Mouse (Mus musculus) adrenal gland, postnatal 10 days (tissue): ENCODE data around the gene Tead2. TPM values are rescaled to one million over a fixed set of nuclear protein-coding genes. Genes with fewer than 3 reads are reported as not detected.
A peak's percentile ranks its signal among the peaks of the same experiment; 100 is the strongest.
"Not testable (repeated sequence)": the region's sequence is repeated elsewhere in the genome, so short reads cannot be mapped to it uniquely, and the experiment has no call there.

ENCODE experiments used
- DNase-seq: peaks from one replicate; pipeline ENCODE4 v3.0.0; 2021; ENCODE audit warnings: mixed read lengths
- long read RNA-seq, 2 experiments: library from polyadenylated mRNA; stranded (forward); transcript quantifications; one replicate each; pipeline ENCODE4 v2.0.0; 2021
- total RNA-seq, 2 experiments: library from RNA; stranded (reverse); gene quantifications; 2 replicates each; pipeline ENCODE4 v1.2.3; 2021

The Tead2 gene
- 10 to 100 TPM; 21.0 to 24.0 TPM for total RNA-seq
- long read RNA-seq, experiment 1, transcript Tead2-201 (12 exons, 2,140 nt) = major isoform, 8 of 15 reads
- long read RNA-seq, experiment 1, partial matches to known transcripts = 1 of 15 reads
- long read RNA-seq, experiment 1, other reads (novel, unspliced or antisense) = 4 of 15 reads
- long read RNA-seq, experiment 2, partial matches to known transcripts = 0 of 6 reads
- long read RNA-seq, experiment 2, other reads (novel, unspliced or antisense) = 2 of 6 reads

GRCm38 (mm10) chr7:45215673-45216441 lies at the start of gene Tead2:
Tead2 (plus strand) TSS chr7:45215753.
- peak; percentile 73 for DNase-seq

- no peak for DNase-seq
Observed at GRCm38 (mm10) chr7:45166950-45167401, 48.6 kb upstream of the Tead2 start.

- DNase-seq = no peak
Observed at GRCm38 (mm10) chr7:45167761-45168445, 47.6 kb upstream of the Tead2 start.

- no peak for DNase-seq
Observed at GRCm38 (mm10) chr7:45168656-45169055, 46.9 kb upstream of the Tead2 start.

- no peak for DNase-seq
Observed at GRCm38 (mm10) chr7:45169495-45169894, 46.1 kb upstream of the Tead2 start.

GRCm38 (mm10) chr7:45172974-45173373 lies 42.6 kb upstream of the Tead2 start:
- DNase-seq = no peak

- not testable (repeated sequence) for DNase-seq
Observed at GRCm38 (mm10) chr7:45173772-45174171, 41.8 kb upstream of the Tead2 start.

- DNase-seq = no peak
Observed at GRCm38 (mm10) chr7:45174567-45175280, 40.8 kb upstream of the Tead2 start.

- DNase-seq = no peak
Observed at GRCm38 (mm10) chr7:45175398-45175797, 40.2 kb upstream of the Tead2 start.

- no peak for DNase-seq
Observed at GRCm38 (mm10) chr7:45175929-45176328, 39.6 kb upstream of the Tead2 start.

GRCm38 (mm10) chr7:45176356-45176755 lies 39.2 kb upstream of the Tead2 start:
- DNase-seq = no peak

GRCm38 (mm10) chr7:45178550-45178949 lies 37.0 kb upstream of the Tead2 start:
- DNase-seq = no peak

GRCm38 (mm10) chr7:45179469-45179868 lies 36.1 kb upstream of the Tead2 start, which contains the start of gene Gfy:
Gfy (minus strand) TSS chr7:45179569.
- DNase-seq = no peak

GRCm38 (mm10) chr7:45180896-45181477 lies 34.6 kb upstream of the Tead2 start, which contains the start of gene Pth2:
Pth2 (plus strand) TSS chr7:45180995.
- DNase-seq = no peak

GRCm38 (mm10) chr7:45181540-45181939 lies 34.0 kb upstream of the Tead2 start:
- DNase-seq = peak; percentile 41

- peak; percentile 93 for DNase-seq
Observed at GRCm38 (mm10) chr7:45182199-45182601, 33.4 kb upstream of the Tead2 start.

GRCm38 (mm10) chr7:45182606-45183005 lies 32.9 kb upstream of the Tead2 start:
- DNase-seq = no peak

GRCm38 (mm10) chr7:45183672-45184071 lies 31.9 kb upstream of the Tead2 start:
- no peak for DNase-seq

GRCm38 (mm10) chr7:45185921-45186320 lies 29.6 kb upstream of the Tead2 start:
- no peak for DNase-seq

GRCm38 (mm10) chr7:45189600-45189999 lies 26.0 kb upstream of the Tead2 start:
- no peak for DNase-seq

- DNase-seq = no peak
Observed at GRCm38 (mm10) chr7:45190186-45190585, 25.4 kb upstream of the Tead2 start.

- DNase-seq = no peak
Observed at GRCm38 (mm10) chr7:45191161-45191560, 24.4 kb upstream of the Tead2 start.
